Mouse (Mus musculus) lung, postnatal 0 days (tissue): Measurements from ENCODE around the gene Fbxo10.

Source experiments
- CTCF ChIP-seq: IDR thresholded peaks from 2 replicates; pipeline ENCODE4 v1.5.1; 2016; ENCODE audit warnings: antibody characterized with exemption, mild to moderate bottlenecking
- EP300 ChIP-seq: IDR thresholded peaks from 2 replicates; pipeline ENCODE4 v1.6.1; 2016; ENCODE audit warnings: antibody characterized with exemption, mild to moderate bottlenecking, control low read depth

DNA sequence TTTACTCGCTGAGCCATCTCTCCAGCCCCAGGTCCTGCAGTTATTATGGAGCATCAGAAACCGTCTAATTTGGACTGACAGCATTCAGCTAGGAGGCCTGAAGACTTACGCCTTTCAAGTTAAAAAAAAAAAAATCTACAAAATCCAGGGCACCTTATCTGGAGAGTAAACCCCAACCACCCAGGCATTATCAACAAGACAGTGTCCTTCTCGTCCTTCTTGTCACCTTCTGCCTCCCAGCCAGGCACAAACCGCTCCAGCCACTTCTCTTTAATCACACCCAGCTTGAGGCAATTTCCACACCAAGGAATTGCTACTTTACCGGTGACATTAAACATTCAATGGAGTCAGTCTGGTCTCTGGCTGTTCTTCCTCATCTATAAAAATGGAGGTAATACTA is 10.9 kb downstream of the Fbxo10 start:
- no peak for TF ChIP-seq EP300
- TF ChIP-seq CTCF = no peak
